Mouse (Mus musculus): ENCODE results near the gene Limk2. TPM values are rescaled to one million over a fixed set of nuclear protein-coding genes. Genes with fewer than 3 reads are reported as not detected.

The Limk2 gene
- total RNA-seq, 2 experiments from 2014 or later = 17.6 to 24.8 TPM

DNA sequence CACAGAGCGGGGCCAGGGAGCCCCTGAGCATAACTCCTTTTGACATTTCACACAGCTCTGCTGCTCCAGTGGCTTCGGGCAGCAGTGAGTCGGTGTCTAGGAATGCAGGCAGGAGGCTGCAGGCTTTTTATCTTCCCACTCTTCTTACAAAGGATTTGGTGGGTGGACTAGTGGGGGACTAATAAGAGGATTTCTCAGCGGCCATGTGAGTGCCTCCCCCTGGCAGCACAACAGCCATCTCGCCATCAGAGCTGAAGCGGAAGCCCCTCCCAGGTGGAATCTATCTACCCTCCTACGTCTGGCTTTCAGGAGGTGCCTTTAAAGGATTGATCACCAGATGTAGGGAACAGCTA, 34.7 kb downstream of the Limk2 start:
- intact Hi-C loops (cut with DNase I) = no loop called here
- DNase-seq = no peak

DNA sequence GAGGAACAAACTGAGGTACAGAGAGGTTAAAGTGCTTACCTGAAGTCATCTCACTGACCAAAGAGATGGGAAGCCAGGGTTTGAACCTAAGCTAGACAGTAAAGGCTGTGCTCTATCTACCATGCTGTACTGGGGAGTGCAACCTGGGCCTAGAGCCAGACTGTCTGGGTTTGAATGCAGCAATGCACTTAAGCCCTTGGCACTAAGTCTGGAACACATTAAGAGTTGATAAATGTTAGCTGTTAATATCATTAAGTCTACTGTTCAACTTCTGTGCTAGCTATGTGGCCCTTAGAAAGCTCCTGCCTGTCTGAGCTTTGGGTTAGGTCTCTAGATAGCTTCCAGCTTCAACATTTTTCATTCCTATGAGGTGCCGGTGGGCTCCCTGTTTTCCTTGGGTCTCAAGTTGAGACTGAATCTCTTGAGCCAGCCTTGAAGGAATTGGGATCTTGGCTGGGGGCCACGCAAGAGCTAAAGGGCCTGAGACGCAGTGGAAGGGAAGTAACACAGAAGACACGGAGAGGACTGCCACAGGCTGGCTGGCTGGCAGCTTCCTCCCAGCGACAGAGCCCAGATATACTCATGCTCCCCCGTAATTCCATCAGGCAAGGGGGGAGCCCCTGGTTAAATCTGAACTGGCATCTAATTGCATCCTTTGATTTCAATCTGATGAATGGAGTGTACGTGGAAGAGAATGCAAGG, 35.2 kb downstream of the Limk2 start:
- DNase-seq = no peak
- intact Hi-C loops (cut with DNase I) = no loop called here

DNA sequence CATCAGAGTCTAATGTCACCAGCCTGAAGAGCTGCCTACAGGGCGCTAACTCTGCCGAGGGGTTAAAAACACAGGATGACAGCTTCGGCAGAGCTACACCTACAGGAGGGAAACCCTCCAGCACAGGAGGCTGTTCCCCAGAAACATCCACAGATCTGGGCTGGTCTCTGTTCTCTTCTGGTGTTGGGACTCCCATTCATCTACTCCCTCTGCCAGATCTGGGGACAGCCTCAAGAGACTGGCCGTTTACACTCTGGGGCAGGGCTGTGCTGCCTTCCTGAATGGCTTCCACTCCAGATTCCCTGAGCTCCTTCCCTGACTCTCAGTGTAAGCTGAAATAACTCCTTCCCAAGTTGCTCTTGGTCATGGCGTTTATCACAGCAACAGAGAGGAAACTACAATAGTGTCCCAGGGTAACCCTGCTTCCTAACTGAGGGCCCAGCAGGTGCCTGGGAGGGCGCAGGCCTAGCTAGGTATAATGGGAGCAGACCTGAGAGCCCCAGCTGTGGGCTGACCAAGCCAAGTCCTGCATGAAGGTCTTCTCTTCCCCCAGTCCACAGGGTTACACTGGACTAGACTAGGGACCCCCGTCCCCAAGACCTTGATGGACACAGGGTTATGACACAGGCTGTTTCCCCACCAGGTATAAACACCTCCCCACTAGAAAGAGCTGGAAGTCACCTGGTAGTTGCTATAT, 37.2 kb downstream of the Limk2 start:
- no peak for DNase-seq
- intact Hi-C loops (cut with DNase I) = no loop called here

DNA sequence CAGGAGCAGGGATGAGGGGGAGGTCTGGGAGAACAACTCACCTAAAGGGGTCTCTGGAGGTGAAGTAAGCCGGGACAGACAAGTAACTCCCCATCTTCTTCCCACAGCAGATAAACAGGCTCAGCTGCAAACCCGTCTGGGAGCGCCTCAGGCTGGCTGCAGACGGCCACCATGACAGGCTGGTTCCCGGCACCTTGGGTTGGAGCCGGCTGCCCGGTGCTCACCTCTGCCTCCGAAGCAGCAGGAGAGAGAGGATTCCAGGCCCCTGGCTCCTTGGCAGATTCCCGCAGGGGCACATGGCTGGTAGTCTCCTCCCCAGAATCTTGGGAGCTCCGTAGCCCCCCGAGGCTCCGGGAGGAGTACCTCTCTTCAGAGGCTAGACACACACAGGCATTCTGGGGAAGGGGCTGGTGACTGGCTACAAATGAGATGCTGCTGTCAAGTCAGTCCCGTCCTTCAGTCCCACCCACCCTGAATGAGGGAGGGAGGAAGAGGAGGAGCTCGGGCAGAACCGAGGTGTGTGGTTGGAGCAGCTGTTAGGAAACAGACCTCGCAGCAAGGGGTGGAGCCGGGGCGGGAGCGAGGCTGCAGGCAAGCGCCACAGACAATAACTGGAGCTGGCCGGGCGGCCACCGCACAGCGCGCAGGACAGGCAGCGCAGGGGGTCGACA, 37.9 kb downstream of the Limk2 start:
- peak; percentile 65 to 73 for DNase-seq
- intact Hi-C loops (cut with DNase I) = no loop called here

DNA sequence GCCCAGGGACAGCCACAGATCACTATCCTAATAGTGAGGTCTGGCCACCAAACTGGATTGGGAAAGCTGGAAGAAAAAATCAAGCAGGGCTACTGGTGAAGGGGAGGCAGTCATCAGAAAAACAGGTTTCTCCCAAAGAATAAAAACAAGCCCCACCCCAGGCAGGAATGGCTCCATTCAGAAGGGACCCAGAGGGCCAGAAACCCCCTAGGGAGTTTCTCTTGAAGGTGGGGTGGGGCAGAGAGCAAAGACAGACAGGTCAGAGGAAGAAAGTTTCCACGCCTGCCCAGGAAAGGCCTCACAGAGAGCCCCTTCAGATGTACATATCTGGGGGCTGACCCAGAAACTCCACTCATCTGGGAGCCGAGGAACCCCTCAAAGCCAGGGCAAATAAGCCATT, 38.8 kb downstream of the Limk2 start:
- intact Hi-C loops (cut with DNase I) = no loop called here
- DNase-seq = no peak

DNA sequence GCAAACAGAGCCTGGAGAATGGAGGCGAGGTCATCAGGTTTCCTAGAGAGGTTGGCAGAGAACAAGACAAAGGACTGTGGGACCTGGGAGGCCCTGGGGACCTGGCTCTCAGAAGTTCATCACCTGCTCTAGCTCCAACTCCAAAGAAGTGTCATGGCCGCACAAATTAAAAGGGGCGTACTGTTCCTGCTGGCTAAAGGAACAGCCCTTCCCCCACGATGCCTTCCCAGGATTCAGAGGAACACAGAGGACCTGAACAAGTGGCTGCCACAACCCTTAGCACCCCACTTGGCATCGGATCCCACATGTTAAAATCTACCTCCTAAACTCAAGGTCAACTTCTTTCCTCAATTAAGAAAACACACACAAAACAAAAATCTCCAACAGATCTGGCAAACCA, 39.5 kb downstream of the Limk2 start:
- no peak for DNase-seq
- intact Hi-C loops (cut with DNase I) = no loop called here

DNA sequence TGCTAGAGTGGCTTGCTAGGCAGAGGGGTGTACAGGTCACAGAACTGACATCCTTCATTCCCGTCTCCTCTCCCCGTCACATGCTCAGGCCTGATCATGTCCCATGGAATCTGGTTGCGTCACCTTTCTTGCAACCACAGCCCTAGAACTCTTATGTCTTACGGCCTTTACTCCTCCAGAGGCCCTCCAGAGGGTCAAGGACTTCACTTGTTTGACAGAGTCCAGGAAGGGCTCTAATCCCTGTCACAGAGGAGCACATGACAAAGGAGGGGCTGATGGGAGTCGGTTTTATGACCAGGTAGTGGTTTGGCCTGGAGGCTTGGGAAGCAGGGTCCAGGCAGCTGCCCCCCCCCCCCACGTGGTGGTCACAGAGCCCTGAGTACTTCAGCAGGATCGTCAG, 40.0 kb downstream of the Limk2 start:
- no peak for DNase-seq
- intact Hi-C loops (cut with DNase I) = no loop called here

DNA sequence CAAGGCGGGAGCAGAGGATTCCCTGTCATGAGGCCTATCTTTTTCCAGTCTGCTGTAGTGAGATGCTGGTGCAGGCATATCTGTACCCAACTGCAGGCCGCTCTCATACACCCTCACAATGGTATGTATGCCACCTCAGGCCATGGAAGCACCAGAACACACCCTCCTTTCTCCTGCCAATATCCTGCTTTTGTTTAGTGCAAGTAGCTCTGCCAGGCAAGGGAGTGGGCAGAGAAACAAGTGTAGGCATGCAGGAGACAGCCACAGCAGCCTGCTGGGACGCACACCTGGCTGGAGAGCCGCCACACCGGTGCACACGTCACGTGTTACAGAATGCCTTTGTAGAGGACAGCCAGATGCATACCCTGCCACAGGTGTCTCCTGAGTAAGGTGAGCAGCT, 42.6 kb downstream of the Limk2 start:
- intact Hi-C loops (cut with DNase I) = no loop called here
- DNase-seq = no peak

DNA sequence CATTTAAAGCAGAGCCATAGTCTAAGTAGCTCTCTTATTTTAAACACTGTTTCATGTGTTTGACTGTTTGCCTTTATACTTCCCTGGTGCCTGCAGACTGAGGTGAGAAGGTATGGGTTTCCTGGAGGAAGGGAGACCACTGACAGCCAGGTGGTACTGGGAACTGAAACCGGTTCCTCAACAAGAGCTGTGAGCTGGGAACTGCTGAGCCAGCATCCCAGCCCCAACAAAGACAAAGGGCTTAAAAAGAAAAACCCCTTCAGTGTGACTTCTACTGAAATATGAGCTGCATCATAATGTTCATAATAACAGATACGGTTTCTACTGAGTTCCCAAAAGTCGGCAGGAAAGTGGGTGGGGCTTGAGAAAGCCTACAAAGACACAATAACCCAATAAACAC, 46.1 kb downstream of the Limk2 start:
- intact Hi-C loops (cut with DNase I) = no loop called here
- no peak for DNase-seq

DNA sequence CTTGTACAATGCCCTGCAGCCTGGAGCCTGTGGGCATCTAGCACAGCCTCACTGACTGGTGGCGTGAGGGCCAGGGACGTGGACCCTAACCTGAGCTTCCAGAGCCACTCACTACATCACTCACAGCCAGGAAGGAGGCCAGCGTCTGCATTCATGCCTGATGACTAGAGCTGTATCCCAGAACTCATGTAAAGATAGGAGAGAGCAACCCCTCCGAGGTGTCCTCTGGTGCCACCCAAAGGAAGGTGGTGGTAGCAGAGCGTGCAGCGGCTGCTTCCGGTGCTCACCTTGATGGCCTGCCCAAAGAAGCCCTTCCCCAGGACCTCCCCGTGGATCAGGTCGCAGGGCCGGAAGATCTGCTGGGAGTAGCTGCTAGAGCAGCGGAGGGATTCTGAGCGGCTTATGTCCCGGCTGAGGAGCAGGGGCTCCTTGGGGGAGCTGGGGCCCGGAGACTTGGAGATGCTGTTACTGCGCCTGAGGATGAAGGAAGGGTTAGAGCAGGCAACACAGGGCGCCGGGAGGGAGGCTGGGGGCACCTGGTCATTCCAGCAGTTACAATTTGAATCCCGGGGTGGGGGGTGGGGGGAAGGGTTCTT, 55.9 kb downstream of the Limk2 start:
- intact Hi-C loops (cut with DNase I) = no loop called here
- no peak for DNase-seq

DNA sequence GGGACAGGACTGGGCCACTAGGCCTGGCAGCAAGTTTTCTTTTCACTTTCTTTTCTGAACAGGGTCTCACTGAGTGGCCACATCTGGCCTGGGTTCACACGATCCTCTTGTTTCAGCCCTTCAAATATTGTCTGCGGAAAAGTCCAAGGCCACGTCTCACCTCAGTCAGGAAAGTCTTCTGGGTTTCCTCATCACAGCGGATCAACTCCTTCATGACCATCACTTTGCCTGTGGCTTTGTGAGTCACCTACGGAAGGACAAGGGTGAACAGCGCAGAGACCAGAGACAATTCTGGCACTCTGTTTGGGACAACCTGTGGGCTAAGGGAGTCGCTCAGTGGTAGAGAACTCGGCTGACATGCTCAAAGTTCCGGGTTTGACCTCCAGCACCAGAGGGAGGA, 56.9 kb downstream of the Limk2 start:
- intact Hi-C loops (cut with DNase I) = no loop called here
- no peak for DNase-seq

DNA sequence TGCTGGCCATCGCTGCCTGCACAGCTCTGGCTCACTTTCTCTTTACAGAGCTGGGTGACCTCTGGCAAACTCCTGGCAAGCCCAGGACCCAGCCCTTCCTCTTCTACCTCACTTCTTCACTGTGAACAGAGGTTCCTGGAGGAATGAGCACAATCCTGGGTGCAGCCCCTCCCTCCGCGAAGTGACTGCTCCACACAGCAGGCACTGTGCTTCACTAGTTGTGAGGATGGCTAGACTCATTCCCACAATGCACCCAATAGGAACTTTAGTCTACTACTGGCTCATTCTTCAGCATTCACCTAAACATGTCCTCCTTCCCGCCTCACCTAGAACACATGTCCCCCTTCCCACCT, 59.7 kb downstream of the Limk2 start:
- DNase-seq = no peak
- intact Hi-C loops (cut with DNase I) = loop anchor here (2.0 to 5.0 kb wide), 2 partner anchors 37 to 163 kb away; partner anchors contain the start of gene Selenom

DNA sequence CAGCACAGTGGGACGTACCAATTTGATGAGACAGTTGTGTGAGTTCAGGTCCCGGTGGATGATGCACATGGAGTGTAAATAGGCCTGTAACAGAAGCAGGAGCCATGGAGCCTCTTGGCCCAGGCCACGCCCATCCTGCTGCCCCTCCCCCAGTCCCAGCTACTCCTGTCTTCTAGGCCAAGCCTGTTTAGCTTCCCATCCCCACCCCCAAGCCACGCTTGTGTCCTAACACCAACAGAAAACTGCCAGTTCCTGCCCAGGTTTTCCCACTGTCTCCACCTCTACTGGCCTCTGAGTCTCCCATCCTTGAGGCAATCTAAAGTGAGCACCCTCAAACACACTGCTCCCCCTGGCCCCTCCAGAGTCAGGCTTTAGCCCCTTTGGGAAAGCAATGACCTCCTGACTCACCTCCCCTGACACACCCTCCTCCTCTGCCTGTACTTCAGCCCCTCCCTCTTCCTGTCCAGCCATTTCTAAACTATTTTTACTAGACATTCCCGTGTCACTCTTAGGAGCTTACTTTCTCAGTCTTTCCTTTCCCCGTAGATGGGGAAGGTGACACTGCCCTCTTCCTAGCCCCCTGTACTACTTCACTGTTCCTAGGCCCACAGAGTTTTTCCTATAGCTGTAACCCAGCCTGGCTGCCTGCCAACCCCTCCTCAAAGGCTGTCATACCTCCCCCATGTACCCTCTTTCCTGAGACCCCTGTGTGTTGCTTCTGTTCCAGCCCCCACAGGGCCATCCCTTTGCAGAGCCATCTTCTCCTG, 60.2 kb downstream of the Limk2 start:
- DNase-seq = peak in 1 of 2 experiments; percentile 42
- intact Hi-C loops (cut with DNase I) = loop anchor here (2.0 to 5.0 kb wide), 2 partner anchors 38 to 164 kb away; partner anchors contain the start of gene Selenom

DNA sequence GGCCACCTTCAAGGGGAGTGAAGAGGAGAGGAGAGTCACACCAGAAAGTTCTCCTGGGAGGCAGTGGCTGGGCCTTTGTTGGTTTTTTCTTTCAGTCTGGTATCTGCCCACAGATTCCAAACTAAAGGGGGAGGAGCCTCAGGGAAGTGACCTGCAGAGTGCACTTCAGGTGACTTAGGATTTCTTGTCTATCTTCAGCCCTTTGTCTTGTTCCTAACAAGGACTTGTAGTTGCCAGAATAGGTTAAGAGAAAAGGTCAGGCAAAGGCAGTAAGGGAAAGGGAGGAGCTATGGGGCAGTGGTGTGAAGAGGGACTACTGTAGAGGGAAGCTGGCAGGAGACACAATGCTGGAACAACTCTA, 61.2 kb downstream of the Limk2 start:
- no peak for DNase-seq
- intact Hi-C loops (cut with DNase I) = loop anchor here (2.0 to 5.0 kb wide), 4 partner anchors 17 to 164 kb away; partner anchors contain the start of genes Limk2, Pik3ip1 and Selenom

DNA sequence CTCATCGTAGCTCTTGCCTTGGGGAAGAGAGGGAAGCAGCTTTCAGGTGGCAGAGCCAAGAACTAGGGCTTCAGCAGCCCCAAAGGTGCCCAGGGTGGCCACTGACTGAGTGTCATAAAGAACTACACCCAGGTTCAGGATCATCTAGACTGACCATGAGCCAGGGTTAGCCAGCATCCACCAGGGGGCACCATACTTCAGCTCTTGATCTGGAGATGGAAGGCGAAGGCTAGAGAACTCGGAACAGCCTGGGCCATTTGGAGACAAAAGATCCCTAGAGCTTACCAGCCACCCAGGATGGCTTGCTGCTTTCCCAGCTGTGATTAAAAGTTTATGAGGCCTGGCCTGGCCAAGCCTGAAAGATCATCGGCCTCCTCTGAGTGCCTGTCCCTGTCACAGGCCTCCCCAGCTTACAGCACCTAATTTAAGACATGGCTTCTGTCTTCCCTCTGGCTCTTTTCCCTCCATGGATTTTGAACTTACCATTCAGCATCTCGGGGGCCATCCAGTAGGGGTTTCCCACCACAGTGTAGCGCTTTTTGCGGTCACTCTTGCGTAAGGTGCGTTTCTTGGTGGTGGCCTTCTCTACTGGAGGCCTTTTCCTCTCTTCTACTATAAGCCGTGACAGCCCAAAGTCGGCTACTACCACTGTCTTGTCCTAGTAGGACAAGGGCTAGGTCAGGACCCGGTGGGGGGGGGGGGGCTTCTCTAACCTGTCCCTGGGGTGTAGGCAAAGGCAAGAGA, 61.7 kb downstream of the Limk2 start:
- DNase-seq = peak; percentile 83 to 87
- intact Hi-C loops (cut with DNase I) = loop anchor here (2.0 to 5.0 kb wide), 3 partner anchors 16 to 165 kb away; partner anchors contain the start of genes Limk2, Pik3ip1 and Selenom

DNA sequence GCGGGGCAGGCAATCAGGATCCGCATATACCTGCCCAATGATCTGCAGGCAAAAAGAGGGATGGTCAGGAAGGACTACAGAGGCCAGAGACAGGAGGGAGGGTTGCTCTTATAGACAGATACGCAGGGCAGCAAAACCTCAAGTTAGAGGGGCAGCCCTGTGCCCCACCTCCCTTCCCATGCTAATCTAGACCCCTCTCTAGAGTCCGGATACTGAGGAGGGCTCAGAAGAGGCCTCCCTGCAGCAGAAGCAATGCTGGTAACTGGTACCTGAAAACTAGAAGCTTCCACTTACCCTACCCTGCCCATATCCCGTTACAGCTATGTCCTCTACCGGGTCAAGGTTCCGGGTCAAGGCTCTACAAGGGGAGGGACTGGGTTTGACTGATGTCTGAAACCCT, 62.6 kb downstream of the Limk2 start:
- intact Hi-C loops (cut with DNase I) = loop anchor here (2.0 to 5.0 kb wide), 3 partner anchors 16 to 166 kb away; partner anchors contain the start of genes Limk2, Pik3ip1 and Selenom
- DNase-seq = no peak

DNA sequence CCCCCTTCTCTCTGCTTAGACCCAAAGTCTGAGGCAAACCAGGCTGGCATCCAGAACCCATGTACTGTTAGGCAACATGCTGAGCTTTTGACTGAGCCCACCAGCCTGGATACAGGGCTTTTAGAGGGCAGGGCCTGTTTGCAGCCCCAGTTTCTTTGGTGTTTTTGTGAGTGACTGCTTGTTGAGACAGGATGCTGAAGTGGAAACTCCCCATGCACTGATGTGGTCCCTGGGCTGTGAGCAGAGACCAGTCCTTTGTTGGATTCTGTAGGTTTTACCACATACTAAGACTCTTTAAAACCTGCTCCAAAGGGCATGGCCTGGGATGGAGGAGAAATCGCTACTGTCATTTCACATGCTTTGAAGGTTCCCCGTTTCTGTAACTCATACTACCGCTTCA, 64.1 kb downstream of the Limk2 start:
- DNase-seq = no peak
- intact Hi-C loops (cut with DNase I) = loop anchor here (5.0 kb wide), 1 partner anchor 167 kb away; the partner anchor contains the start of gene Selenom

DNA sequence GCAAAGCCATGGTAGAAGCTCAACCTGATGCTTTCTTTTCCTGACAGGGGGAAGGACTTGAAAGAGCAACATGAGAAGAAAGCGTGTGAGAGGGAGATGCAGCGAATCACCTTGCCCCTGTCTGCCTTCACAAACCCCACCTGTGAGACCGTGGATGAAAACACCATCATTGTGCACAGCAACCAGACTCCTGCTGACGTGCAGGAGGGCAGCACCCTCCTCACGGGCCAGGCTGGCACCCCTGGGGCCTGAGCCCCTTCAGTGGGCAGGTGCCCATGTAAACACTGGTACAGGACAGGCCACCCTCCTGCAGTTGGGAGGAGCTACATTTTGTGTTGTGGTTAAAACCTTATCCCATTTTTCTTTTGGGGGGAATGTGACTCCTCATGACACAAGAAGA, 67.5 kb downstream of the Limk2 start:
- DNase-seq = no peak
- intact Hi-C loops (cut with DNase I) = no loop called here

DNA sequence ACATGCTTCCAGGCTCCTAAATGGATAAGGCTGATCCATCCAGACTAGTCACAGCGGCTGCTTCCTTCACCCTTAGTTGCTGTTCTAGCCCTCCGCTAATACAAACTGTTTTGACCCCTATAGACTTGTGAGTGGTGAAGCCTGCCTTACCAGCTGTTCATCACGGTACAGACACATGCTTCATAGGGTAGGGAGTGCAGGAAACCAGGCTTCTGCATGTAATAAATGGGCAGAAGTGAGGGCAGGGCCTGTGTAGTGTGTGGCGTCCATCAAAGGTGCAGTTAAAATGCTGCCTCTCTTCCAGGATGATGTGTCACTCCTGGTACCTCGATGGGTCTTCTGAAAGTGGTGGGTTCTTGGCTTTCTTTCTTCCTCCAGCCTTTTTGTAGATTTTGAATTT, 71.0 kb downstream of the Limk2 start:
- intact Hi-C loops (cut with DNase I) = no loop called here
- DNase-seq = no peak

Measured in heart, postnatal 36 days (tissue).